ENCODE assay signal across 20 mouse cellular contexts in the genomic region with DNA sequence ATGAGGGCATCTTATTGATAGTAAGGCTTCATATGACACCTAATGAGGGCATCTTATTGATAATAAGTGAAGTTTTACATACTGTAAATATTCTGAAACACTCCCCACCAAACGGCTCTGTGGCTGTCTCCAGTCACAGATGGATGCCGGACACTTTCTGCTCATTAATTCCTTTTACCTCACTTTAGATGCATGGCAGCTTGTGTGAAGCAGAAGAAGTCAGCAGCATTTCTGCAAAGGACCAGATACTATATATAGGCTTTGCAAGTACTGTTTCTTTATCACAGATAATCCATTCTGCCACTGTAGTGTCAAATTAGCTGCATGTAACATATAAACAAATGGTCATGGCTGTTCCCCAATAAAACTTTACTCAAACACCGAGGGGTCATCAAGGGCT.
"Had no signal": no experiment of that assay in that cellular context is flagged by ENCODE, and none has a peak within 500 bp of the region (broad histone marks: within the 10 kb centered on the region; RNA-seq: fewer than 3 reads in every experiment).

No protein-coding gene starts in this region.

- H3K36me3 ChIP-seq: limb, embryonic 12.5 days; limb, embryonic 15.5 days; liver, embryonic 12.5 days; liver, embryonic 15.5 days; midbrain, embryonic 15.5 days; neural tube, embryonic 15.5 days had no signal

- H3K4me3 ChIP-seq: limb, embryonic 12.5 days; limb, embryonic 15.5 days; liver, embryonic 12.5 days; liver, embryonic 15.5 days; midbrain, embryonic 15.5 days; myocyte; neural tube, embryonic 15.5 days had no signal

- H3K27me3 ChIP-seq: limb, embryonic 12.5 days; limb, embryonic 15.5 days; liver, embryonic 12.5 days; liver, embryonic 15.5 days; midbrain, embryonic 15.5 days; neural tube, embryonic 15.5 days had no signal

- H3K4me2 ChIP-seq: limb, embryonic 12.5 days; limb, embryonic 15.5 days; liver, embryonic 12.5 days; liver, embryonic 15.5 days; midbrain, embryonic 11.5 days; midbrain, embryonic 15.5 days; neural tube, embryonic 15.5 days had no signal

- H3K4me1 ChIP-seq: limb, embryonic 12.5 days; limb, embryonic 15.5 days; liver, embryonic 12.5 days; liver, embryonic 15.5 days; midbrain, embryonic 15.5 days; neural tube, embryonic 15.5 days had no signal

- H3K9ac ChIP-seq: limb, embryonic 12.5 days; limb, embryonic 15.5 days; liver, embryonic 12.5 days; liver, embryonic 15.5 days; midbrain, embryonic 15.5 days; neural tube, embryonic 15.5 days had no signal

- H3K9me3 ChIP-seq: limb, embryonic 12.5 days; limb, embryonic 15.5 days; liver, embryonic 12.5 days; liver, embryonic 15.5 days; midbrain, embryonic 15.5 days; neural tube, embryonic 15.5 days had no signal

- ATAC-seq: liver, embryonic 12.5 days; lung, postnatal 0 days; midbrain, embryonic 15.5 days had no signal

- H3K27ac ChIP-seq: limb, embryonic 12.5 days; limb, embryonic 15.5 days; liver, embryonic 12.5 days; liver, embryonic 15.5 days; midbrain, embryonic 15.5 days; neural tube, embryonic 15.5 days; stomach, postnatal 0 days had no signal

- DNase-seq: kidney, adult 18-20 months; kidney, adult 9 months; kidney, postnatal 14 days; kidney, postnatal 4 days; left cerebral cortex, postnatal 4 days; lung, adult 18-20 months; lung, postnatal 36 days; right cerebral cortex, postnatal 14 days; right cerebral cortex, postnatal 4 days; thymus, postnatal 25 days had no signal
